Mouse (Mus musculus): ENCODE data around the gene Grin3b.

GRCm38 (mm10) chr10:79949873-79950272 lies 20.6 kb upstream of the Grin3b start:
- TF ChIP-seq CTCF (IDR thresholded peaks at IDR 0.05; ENCODE audit: control insufficient read depth, insufficient read depth, low read length) (no peak), POLR2A (IDR thresholded peaks at IDR 0.05; ENCODE audit: borderline replicate concordance, control insufficient read depth, low read depth, low read length) (no peak)

All from bone marrow, adult 2 months (tissue).